Mouse (Mus musculus): Measurements from ENCODE around the gene Msmo1. TPM values are rescaled to one million over a fixed set of nuclear protein-coding genes. Genes with fewer than 3 reads are reported as not detected.

Msmo1 gene
- polyA plus RNA-seq, 1 experiment from 2014 or later: 116 TPM

DNA sequence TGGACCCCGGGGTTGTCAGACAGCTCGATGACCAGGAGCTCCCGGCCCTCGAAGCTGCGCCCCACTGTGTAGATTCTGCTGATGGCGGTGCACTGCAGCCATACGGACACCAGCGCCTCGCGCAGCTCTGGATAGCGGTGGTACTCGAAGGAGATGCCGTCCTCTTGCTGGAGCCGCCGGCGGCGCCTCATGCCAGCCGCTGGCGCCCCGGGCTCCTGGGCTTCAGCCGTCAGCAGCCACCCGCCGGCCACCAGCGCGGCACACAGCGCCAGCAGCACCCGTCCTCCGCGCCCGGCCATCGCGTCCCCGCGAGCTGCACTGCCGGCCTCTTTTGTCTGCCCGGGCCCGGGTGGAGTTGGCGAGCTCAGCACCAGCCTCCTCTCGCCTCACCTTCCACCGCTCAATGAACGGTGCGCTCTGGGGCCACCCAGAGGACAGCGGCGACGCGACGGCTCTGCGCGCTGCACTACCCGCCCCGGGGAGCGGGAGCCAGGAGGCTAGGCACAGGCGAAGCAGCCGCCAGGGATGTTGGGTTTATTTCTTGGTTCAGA, 40.9 kb downstream of the Msmo1 start, which contains the start of gene Cpe:
TSS of gene Cpe (minus strand) at position 404 of the 551 bp plus-strand sequence.
- peak within 1 kb of the TSS; percentile 91 for H3K4me2 ChIP-seq (replicated peaks; ENCODE audit: low read depth, low read length)
- under 1% methylated on average over 54 of the region's 54 CpGs for WGBS
- H3K36me3 ChIP-seq (ENCODE audit: control insufficient read depth, insufficient read depth, low read length): no peaks in the 10 kb centered on the region
- H3K9ac ChIP-seq (ENCODE audit: low read depth, low read length): peak within 1 kb of the TSS; percentile 75
- no peaks in the 10 kb centered on the region for H3K4me1 ChIP-seq (ENCODE audit: control insufficient read depth, insufficient read depth, low read length)
- H3K4me3 ChIP-seq (ENCODE audit: low read length): peak within 1 kb of the TSS; percentile 58
- ATAC-seq (ENCODE audit: low FRiP score, low TSS enrichment): peak; percentile 99
- peak within 1 kb of the TSS; percentile 69 for H3K27ac ChIP-seq (ENCODE audit: low read depth, low read length)
- H3K9me3 ChIP-seq (ENCODE audit: control insufficient read depth, low read length): no peaks in the 10 kb centered on the region
- H3K27me3 ChIP-seq (ENCODE audit: control insufficient read depth, insufficient read depth, low read length): no peaks in the 10 kb centered on the region

DNA sequence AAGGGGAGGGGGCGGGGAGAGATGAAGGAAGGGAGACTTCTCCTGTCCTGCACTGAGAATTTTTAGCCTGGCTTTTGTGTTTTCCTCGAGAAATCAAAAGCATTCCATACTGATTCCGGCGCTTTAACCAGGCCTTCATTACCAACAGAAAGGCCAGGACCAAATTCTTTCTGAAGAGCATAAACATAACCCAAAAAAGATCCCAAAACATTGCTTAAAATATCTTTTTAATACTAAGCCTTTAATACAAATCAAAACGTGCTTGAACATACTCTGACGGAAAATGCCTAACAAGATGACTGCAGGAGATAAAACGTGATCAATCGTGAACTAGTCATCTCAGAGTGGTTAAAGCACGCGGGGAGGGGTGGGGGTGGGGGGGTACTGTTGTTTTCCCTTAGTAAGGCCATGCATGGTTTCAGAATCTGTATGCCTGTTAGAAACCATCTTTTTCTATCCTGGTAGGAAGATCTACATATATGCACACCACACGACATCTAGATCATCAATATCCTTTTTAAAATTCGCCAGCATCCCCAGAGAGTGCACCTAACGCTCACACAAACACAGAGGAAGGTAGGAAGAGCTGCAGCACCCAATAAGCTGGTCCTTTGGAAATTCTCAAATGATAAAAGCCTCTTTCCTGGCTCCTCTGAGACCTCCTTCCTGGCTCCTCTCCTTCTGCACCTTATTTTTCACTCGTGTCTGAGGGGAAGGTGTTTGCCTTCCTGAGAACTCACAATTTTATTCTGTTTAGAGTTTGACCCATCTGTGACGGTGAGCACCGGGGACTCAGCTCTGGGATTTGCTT, 41.8 kb downstream of the Msmo1 start:
- no peak for ATAC-seq (ENCODE audit: low FRiP score, low TSS enrichment)
- 17% methylated on average over 16 of the region's 16 CpGs for WGBS
- H3K4me1 ChIP-seq (ENCODE audit: control insufficient read depth, insufficient read depth, low read length): no peaks in the 10 kb centered on the region
- peak overlapping the region; percentile 75; the same call in 1 of the 2 replicates for H3K9ac ChIP-seq (ENCODE audit: low read depth, low read length)
- H3K9me3 ChIP-seq (ENCODE audit: control insufficient read depth, low read length): no peaks in the 10 kb centered on the region
- peak overlapping the region; percentile 58 for H3K4me3 ChIP-seq (ENCODE audit: low read length)
- peak overlapping the region; percentile 91 for H3K4me2 ChIP-seq (replicated peaks; ENCODE audit: low read depth, low read length)
- H3K27ac ChIP-seq (ENCODE audit: low read depth, low read length): no peak overlapping the region
- H3K36me3 ChIP-seq (ENCODE audit: control insufficient read depth, insufficient read depth, low read length): no peaks in the 10 kb centered on the region
- H3K27me3 ChIP-seq (ENCODE audit: control insufficient read depth, insufficient read depth, low read length): no peaks in the 10 kb centered on the region

DNA sequence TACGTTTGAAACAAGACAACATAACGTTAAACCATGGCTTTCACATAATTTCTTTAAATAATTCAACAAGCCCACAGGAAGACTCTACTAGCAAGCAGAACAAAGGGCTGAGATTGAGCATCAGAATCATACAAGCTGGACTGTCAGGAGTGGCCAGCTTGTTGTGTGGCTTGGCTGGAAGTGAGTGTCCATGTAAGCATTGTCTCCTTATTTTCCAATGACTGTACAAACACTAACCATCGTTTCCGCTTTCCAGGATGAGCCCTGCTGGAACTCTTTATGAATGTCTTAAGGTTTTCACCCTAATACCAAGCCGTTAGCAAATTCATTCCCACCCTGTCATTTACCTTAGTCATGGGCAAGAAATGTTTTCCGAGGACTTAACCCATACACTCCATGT, 42.7 kb downstream of the Msmo1 start:
- H3K4me3 ChIP-seq (ENCODE audit: low read length): no peak overlapping the region
- H3K27me3 ChIP-seq (ENCODE audit: control insufficient read depth, insufficient read depth, low read length): no peaks in the 10 kb centered on the region
- H3K36me3 ChIP-seq (ENCODE audit: control insufficient read depth, insufficient read depth, low read length): no peaks in the 10 kb centered on the region
- H3K27ac ChIP-seq (ENCODE audit: low read depth, low read length): no peak overlapping the region
- H3K9ac ChIP-seq (ENCODE audit: low read depth, low read length): no peak overlapping the region
- no peak for ATAC-seq (ENCODE audit: low FRiP score, low TSS enrichment)
- H3K9me3 ChIP-seq (ENCODE audit: control insufficient read depth, low read length): no peaks in the 10 kb centered on the region
- no peak overlapping the region; the same call in 1 of the 2 replicates for H3K4me2 ChIP-seq (replicated peaks; ENCODE audit: low read depth, low read length)
- H3K4me1 ChIP-seq (ENCODE audit: control insufficient read depth, insufficient read depth, low read length): no peaks in the 10 kb centered on the region
- 86% methylated on average over 6 of the region's 6 CpGs for WGBS

DNA sequence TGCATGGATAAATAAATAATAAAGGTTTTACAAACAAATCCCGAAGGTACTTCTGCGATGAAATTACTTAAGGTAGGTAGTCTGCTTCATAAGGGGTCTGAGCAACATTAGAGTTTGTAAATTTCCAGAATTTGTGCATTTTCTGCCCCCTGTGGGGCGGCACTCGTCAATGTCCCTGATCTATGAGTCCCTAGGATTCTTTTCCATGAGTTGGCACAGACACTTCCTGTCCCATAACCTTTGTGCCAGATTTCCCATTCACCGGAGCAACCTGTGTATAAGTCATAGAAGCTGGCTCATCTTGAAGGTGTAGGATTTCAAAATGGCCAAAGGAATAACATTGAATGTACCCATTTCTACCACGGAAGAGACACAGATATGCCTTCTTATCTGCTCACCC, 43.3 kb downstream of the Msmo1 start:
- no peak for ATAC-seq (ENCODE audit: low FRiP score, low TSS enrichment)
- Histone ChIP-seq H3K4me2 (replicated peaks; ENCODE audit: low read depth, low read length) (no peak overlapping the region), H3K4me3 (ENCODE audit: low read length) (no peak overlapping the region), H3K9ac (ENCODE audit: low read depth, low read length) (no peak overlapping the region), H3K9me3 (ENCODE audit: control insufficient read depth, low read length) (no peaks in the 10 kb centered on the region), H3K27me3 (ENCODE audit: control insufficient read depth, insufficient read depth, low read length) (no peaks in the 10 kb centered on the region), H3K4me1 (ENCODE audit: control insufficient read depth, insufficient read depth, low read length) (no peaks in the 10 kb centered on the region), H3K27ac (ENCODE audit: low read depth, low read length) (no peak overlapping the region), H3K36me3 (ENCODE audit: control insufficient read depth, insufficient read depth, low read length) (no peaks in the 10 kb centered on the region)
- 87% methylated on average over 6 of the region's 6 CpGs for WGBS

DNA sequence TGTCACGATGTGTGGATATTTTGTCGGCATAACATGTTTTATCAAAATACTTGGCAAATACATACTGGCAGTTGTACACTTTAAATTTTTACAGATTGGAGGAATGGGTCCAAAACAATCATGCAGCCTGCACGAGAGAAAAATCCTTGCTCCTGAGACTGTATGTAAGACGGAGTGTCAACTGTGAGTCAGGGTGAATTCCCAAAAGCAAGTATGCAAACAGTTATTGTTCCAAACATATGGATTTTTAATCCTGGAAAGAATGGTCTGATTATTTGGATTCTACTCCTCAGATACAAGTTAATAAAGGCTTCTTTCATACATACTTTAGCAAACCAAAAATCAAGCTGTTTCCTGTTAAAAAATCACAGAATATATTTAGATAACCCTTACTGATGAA, 44.9 kb downstream of the Msmo1 start:
- Histone ChIP-seq H3K9ac (ENCODE audit: low read depth, low read length) (no peak overlapping the region), H3K9me3 (ENCODE audit: control insufficient read depth, low read length) (no peaks in the 10 kb centered on the region), H3K4me2 (replicated peaks; ENCODE audit: low read depth, low read length) (no peak overlapping the region), H3K36me3 (ENCODE audit: control insufficient read depth, insufficient read depth, low read length) (no peaks in the 10 kb centered on the region), H3K27me3 (ENCODE audit: control insufficient read depth, insufficient read depth, low read length) (no peaks in the 10 kb centered on the region), H3K27ac (ENCODE audit: low read depth, low read length) (no peak overlapping the region), H3K4me1 (ENCODE audit: control insufficient read depth, insufficient read depth, low read length) (no peaks in the 10 kb centered on the region), H3K4me3 (ENCODE audit: low read length) (no peak overlapping the region)
- WGBS: 61% methylated on average over 4 of the region's 4 CpGs
- no peak for ATAC-seq (ENCODE audit: low FRiP score, low TSS enrichment)

DNA sequence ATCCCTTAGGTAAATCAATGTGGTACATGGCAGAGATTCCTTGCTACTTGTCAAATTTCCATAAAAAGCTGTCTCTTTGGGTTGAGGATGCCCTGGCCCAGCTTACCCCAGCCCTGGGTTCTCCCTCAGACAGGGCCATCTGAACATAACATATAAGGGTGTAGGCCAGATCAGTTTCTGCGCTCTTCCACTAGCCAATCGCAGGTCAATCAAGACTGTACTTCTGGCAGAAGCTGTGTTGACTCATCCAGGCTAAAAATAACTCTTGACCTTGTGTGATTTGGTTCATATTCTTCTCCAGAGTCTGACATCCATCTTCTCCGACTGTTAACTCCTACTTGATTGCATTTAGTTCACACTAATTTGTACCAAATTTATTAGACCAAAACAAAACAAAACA, 45.4 kb downstream of the Msmo1 start:
- Histone ChIP-seq H3K4me2 (replicated peaks; ENCODE audit: low read depth, low read length) (no peak overlapping the region), H3K27me3 (ENCODE audit: control insufficient read depth, insufficient read depth, low read length) (no peaks in the 10 kb centered on the region), H3K4me3 (ENCODE audit: low read length) (no peak overlapping the region), H3K9me3 (ENCODE audit: control insufficient read depth, low read length) (no peaks in the 10 kb centered on the region), H3K36me3 (ENCODE audit: control insufficient read depth, insufficient read depth, low read length) (no peaks in the 10 kb centered on the region), H3K4me1 (ENCODE audit: control insufficient read depth, insufficient read depth, low read length) (no peaks in the 10 kb centered on the region), H3K27ac (ENCODE audit: low read depth, low read length) (no peak overlapping the region), H3K9ac (ENCODE audit: low read depth, low read length) (no peak overlapping the region)
- no peak for ATAC-seq (ENCODE audit: low FRiP score, low TSS enrichment)
- 56% methylated on average over 3 of the region's 3 CpGs for WGBS

DNA sequence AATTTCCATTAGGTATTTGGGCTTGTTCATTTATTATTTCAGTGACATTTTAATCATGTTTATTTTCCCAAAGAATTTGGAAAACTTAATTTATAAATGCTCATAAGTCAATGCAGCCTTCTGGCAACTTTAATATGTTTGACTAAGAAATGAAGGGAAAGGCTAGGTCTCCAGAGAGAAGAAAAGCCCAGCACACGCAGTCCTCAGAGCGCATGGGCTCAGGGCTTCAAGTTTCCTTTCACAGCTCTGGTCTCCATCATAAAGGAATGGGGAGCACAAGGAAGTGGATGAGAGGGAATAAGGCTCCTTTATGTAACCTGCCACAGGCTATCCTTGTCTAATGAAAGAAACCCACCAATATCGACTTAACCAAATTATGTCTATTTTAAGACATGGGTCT, 51.1 kb downstream of the Msmo1 start:
- 62% methylated on average over 3 of the region's 3 CpGs for WGBS

DNA sequence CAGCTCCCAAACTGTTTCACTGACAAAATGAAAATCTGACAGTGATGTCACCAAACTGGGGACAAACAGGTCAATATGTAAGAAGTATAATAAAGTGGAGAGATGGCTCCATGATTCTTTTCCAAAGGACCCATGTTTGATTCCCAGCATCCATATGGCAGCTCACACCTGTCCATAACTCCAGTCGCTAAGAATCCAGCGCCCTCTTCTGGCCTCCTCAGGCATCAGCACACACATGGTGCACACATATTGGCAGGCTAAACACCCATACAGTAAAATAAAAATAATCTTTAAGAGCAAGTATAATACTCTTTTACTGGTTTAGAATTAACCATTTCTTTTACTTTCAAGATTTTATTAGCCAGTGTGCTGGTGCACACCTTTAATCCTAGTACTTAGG, 57.2 kb downstream of the Msmo1 start:
- Histone ChIP-seq H3K9me3 (ENCODE audit: control insufficient read depth, low read length) (no peaks in the 10 kb centered on the region), H3K9ac (ENCODE audit: low read depth, low read length) (no peak overlapping the region), H3K4me2 (replicated peaks; ENCODE audit: low read depth, low read length) (no peak overlapping the region), H3K27ac (ENCODE audit: low read depth, low read length) (no peak overlapping the region), H3K4me1 (ENCODE audit: control insufficient read depth, insufficient read depth, low read length) (no peaks in the 10 kb centered on the region), H3K36me3 (ENCODE audit: control insufficient read depth, insufficient read depth, low read length) (no peaks in the 10 kb centered on the region), H3K4me3 (ENCODE audit: low read length) (no peak overlapping the region), H3K27me3 (ENCODE audit: control insufficient read depth, insufficient read depth, low read length) (no peaks in the 10 kb centered on the region)
- WGBS: 79% methylated on average over 2 of the region's 2 CpGs
- no peak for ATAC-seq (ENCODE audit: low FRiP score, low TSS enrichment)

More for the DNA sequence above, 51.1 kb downstream of the Msmo1 start:
- H3K4me2 ChIP-seq (replicated peaks; ENCODE audit: low read depth, low read length): no peak overlapping the region
- no peaks in the 10 kb centered on the region for H3K4me1 ChIP-seq (ENCODE audit: control insufficient read depth, insufficient read depth, low read length)
- no peaks in the 10 kb centered on the region for H3K36me3 ChIP-seq (ENCODE audit: control insufficient read depth, insufficient read depth, low read length)
- H3K27ac ChIP-seq (ENCODE audit: low read depth, low read length): no peak overlapping the region
- no peak for ATAC-seq (ENCODE audit: low FRiP score, low TSS enrichment)
- H3K9ac ChIP-seq (ENCODE audit: low read depth, low read length): no peak overlapping the region
- H3K4me3 ChIP-seq (ENCODE audit: low read length): no peak overlapping the region
- H3K9me3 ChIP-seq (ENCODE audit: control insufficient read depth, low read length): no peaks in the 10 kb centered on the region
- H3K27me3 ChIP-seq (ENCODE audit: control insufficient read depth, insufficient read depth, low read length): no peaks in the 10 kb centered on the region

DNA sequence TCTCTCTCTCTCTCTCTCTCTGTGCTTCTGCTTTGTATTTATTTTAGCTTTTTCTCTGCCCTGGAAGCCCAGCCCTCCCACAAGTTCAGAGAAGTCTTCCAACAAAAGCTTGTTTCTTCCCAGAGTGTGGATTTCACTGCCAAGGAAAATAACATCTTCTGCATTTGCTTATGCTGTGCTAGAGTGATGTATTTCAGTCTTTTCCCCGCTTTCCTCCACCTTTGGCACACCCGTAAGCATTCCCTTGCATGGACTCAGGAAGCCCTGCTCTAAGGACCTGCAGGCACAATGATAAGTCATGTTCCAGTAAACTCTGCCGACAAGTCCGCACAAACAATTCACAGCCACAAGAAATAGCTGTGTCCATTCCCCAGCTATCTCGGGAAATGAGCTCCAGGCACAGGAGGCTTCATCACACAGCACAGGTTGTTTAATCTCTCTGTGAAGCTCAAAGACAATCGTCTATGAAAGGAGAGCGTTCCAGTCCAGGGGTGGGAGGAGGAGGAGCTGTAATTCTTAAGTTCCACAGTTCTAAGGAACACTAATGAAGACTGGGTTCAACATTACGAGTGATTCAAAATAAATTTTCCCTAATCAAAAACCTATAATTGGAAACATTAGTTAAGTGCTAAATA, 58.5 kb downstream of the Msmo1 start:
- Histone ChIP-seq H3K4me2 (replicated peaks; ENCODE audit: low read depth, low read length) (no peak overlapping the region), H3K27me3 (ENCODE audit: control insufficient read depth, insufficient read depth, low read length) (no peaks in the 10 kb centered on the region), H3K4me1 (ENCODE audit: control insufficient read depth, insufficient read depth, low read length) (no peaks in the 10 kb centered on the region), H3K36me3 (ENCODE audit: control insufficient read depth, insufficient read depth, low read length) (no peaks in the 10 kb centered on the region), H3K4me3 (ENCODE audit: low read length) (no peak overlapping the region), H3K27ac (ENCODE audit: low read depth, low read length) (no peak overlapping the region), H3K9me3 (ENCODE audit: control insufficient read depth, low read length) (no peaks in the 10 kb centered on the region), H3K9ac (ENCODE audit: low read depth, low read length) (no peak overlapping the region)
- WGBS: 60% methylated on average over 8 of the region's 8 CpGs
- no peak for ATAC-seq (ENCODE audit: low FRiP score, low TSS enrichment)

Measured in kidney, embryonic 14.5 days (tissue).